8 mouse cellular contexts compared by ENCODE assay signal in the genomic region with DNA sequence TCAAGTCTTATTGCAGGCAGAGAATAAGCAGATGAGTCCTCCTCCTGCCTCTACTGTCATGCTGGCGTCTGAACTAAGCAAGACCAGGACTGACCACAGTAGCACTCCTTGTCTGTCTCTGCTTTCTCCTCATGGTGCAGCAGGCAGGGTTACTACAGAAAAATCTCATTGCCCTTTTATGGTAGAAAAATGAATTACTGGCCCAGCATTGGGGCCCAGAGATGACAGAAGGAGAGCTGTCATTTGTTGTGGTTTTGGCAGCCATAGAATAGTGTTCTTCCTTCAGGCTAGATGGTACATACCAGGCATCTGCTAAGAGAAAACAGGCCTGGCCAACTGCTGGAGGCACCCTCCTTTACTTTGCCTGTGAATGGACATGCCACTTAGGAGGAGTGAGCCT. TPM values are rescaled to one million over a fixed set of nuclear protein-coding genes. Genes with fewer than 3 reads are reported as not detected.
DNase-seq lines count a peak whose midpoint lies in the region; ATAC-seq lines count a peak whose summit lies in the region.

No protein-coding gene starts in this region.

- ATAC-seq in embryonic facial prominence, embryonic 12.5 days (ENCODE audit: insufficient number of reproducible peaks, insufficient read depth, low FRiP score, low TSS enrichment): no peak
- ATAC-seq in kidney, embryonic 15.5 days (replicated peaks; ENCODE audit: low FRiP score): no peak

- no peaks in the 10 kb centered on the region for H3K9me3 ChIP-seq in embryonic facial prominence, embryonic 12.5 days
- H3K9me3 ChIP-seq in embryonic facial prominence, embryonic 10.5 days: no peaks in the 10 kb centered on the region
- H3K9me3 ChIP-seq in kidney, embryonic 15.5 days (replicated peaks): no peaks in the 10 kb centered on the region

- H3K27ac ChIP-seq in embryonic facial prominence, embryonic 12.5 days: 0 out of 2 replicates have a peak overlapping the region, but pooled peaks have one; percentile 36
- no peak overlapping the region for H3K27ac ChIP-seq in embryonic facial prominence, embryonic 10.5 days (replicated peaks)
- 0 out of 2 replicates have a peak overlapping the region, but pooled peaks have one; percentile 7 for H3K27ac ChIP-seq in kidney, embryonic 15.5 days
- peak overlapping the region; percentile 91 for H3K27ac ChIP-seq in macrophage

- no peak overlapping the region for H3K9ac ChIP-seq in embryonic facial prominence, embryonic 12.5 days
- H3K9ac ChIP-seq in kidney, embryonic 15.5 days: no peak overlapping the region

- no peak for DNase-seq in embryonic facial prominence, embryonic 10.5 days (ENCODE audit: low spot score)
- DNase-seq in kidney, adult 18-20 months: no peak
- DNase-seq in Muller cell, postnatal 12 days (ENCODE audit: inconsistent ontology term): peak; percentile 84
- no peak for DNase-seq in embryo, embryonic 10 days (ENCODE audit: low spot score)
- DNase-seq in thymus, postnatal 36 days: no peak

- peaks cover 12% of the 10 kb centered on the region; the same call in 1 of the 2 replicates for H3K4me1 ChIP-seq in embryonic facial prominence, embryonic 12.5 days
- peaks cover 11% of the 10 kb centered on the region for H3K4me1 ChIP-seq in embryonic facial prominence, embryonic 10.5 days
- H3K4me1 ChIP-seq in kidney, embryonic 15.5 days: peaks cover 7% of the 10 kb centered on the region; the same call in 1 of the 2 replicates

- no peak overlapping the region for H3K4me3 ChIP-seq in embryonic facial prominence, embryonic 12.5 days
- H3K4me3 ChIP-seq in embryonic facial prominence, embryonic 10.5 days: no peak overlapping the region
- H3K4me3 ChIP-seq in kidney, embryonic 15.5 days (replicated peaks): no peak overlapping the region
- no peak overlapping the region for H3K4me3 ChIP-seq in macrophage (ENCODE audit: inconsistent target)

- WGBS in embryonic facial prominence, embryonic 12.5 days: 71% methylated on average over 1 of the region's 1 CpGs
- WGBS in embryonic facial prominence, embryonic 10.5 days: 82% methylated on average over 1 of the region's 1 CpGs
- 86% methylated on average over 1 of the region's 1 CpGs for WGBS in kidney, embryonic 15.5 days
- 57% methylated on average over 1 of the region's 1 CpGs for WGBS in macrophage (ENCODE audit: missing documents)

- H3K4me2 ChIP-seq in embryonic facial prominence, embryonic 12.5 days (replicated peaks): no peak overlapping the region
- H3K4me2 ChIP-seq in kidney, embryonic 15.5 days: no peak overlapping the region

- no peaks in the 10 kb centered on the region; the same call in 1 of the 2 replicates for H3K79me2 ChIP-seq in macrophage (ENCODE audit: inconsistent target)

- peaks cover 42% of the 10 kb centered on the region for H3K36me3 ChIP-seq in embryonic facial prominence, embryonic 12.5 days
- peaks cover 80% of the 10 kb centered on the region for H3K36me3 ChIP-seq in embryonic facial prominence, embryonic 10.5 days (replicated peaks)
- peaks cover 64% of the 10 kb centered on the region for H3K36me3 ChIP-seq in kidney, embryonic 15.5 days
- H3K36me3 ChIP-seq in macrophage (ENCODE audit: inconsistent target): peaks cover 3% of the 10 kb centered on the region; the same call in 1 of the 2 replicates

- no peaks in the 10 kb centered on the region for H3K27me3 ChIP-seq in embryonic facial prominence, embryonic 12.5 days
- no peaks in the 10 kb centered on the region for H3K27me3 ChIP-seq in embryonic facial prominence, embryonic 10.5 days (replicated peaks; ENCODE audit: low read depth, poor library complexity, severe bottlenecking)
- H3K27me3 ChIP-seq in kidney, embryonic 15.5 days: no peaks in the 10 kb centered on the region

RNA-seq across cellular contexts. Expression of gene Rnf216, which starts 55.0 kb away (rescaled TPM):
- polyA plus RNA-seq in embryonic facial prominence, embryonic 12.5 days (2016; fragmentation: Nextera tagmentation; extraction: Ambion mirVana): 56.4 and 56.9 TPM in 2 replicates
- 50.5 and 53.9 TPM in 2 replicates for polyA plus RNA-seq in embryonic facial prominence, embryonic 10.5 days (2016; fragmentation: Nextera tagmentation; extraction: Ambion mirVana)
- 44.5 and 46.9 TPM in 2 replicates for polyA plus RNA-seq in kidney, embryonic 15.5 days (2015; fragmentation: Nextera tagmentation; extraction: Ambion mirVana)
- 100 to 1,000 TPM in 24 of 26 experiments, 10 to 100 TPM in 2; 79.4 to 197 (median 156) TPM for total RNA-seq in macrophage (2018; cell fraction: chromatin; rRNA removed)
- 10 to 100 TPM; 16.0 to 36.3 (median 28.3) TPM for total RNA-seq in macrophage (2018; cell fraction: cytosol; rRNA removed)
- 100 to 1,000 TPM in 5 of 26 experiments, 10 to 100 TPM in 21; 34.8 to 130 (median 61.0) TPM for total RNA-seq in macrophage (2018; cell fraction: nucleus; rRNA removed)
- 21.4 to 26.2 TPM (median 23.3 TPM) in 3 replicates for polyA plus RNA-seq in macrophage (2018)
